Mouse (Mus musculus): Measurements from ENCODE around the gene Srl. TPM values are rescaled to one million over a fixed set of nuclear protein-coding genes. Genes with fewer than 3 reads are reported as not detected.

Srl gene
- polyA plus RNA-seq, 1 experiment, result 10.0 TPM

- TF ChIP-seq POLR2A (IDR thresholded peaks at IDR 0.05; ENCODE audit: borderline replicate concordance, insufficient read depth, low read length) (no peak), CTCF (IDR thresholded peaks at IDR 0.05; ENCODE audit: borderline replicate concordance, insufficient read depth, low read depth, low read length) (no peak)
- Histone ChIP-seq H3K27ac (ENCODE audit: insufficient read depth, low read length) (no peak overlapping the region), H3K27me3 (ENCODE audit: control insufficient read depth, insufficient read depth, low read length) (no peaks in the 10 kb centered on the region), H3K4me3 (replicated peaks; ENCODE audit: insufficient read depth, low read depth, low read length) (no peak overlapping the region), H3K4me1 (ENCODE audit: control insufficient read depth, insufficient read depth, low read length) (no peaks in the 10 kb centered on the region)
- DNase-seq, result peak in 1 of 2 experiments; percentile 8
- WGBS, result 50% methylated on average over 6 of the region's 6 CpGs
Measured at GRCm38 (mm10) chr16:4449418-4449817, 92.2 kb downstream of the Srl start.

GRCm38 (mm10) chr16:4448235-4448634, 93.4 kb downstream of the Srl start:
- no peak for DNase-seq
- WGBS, result 37% methylated on average over 9 of the region's 9 CpGs
- H3K4me3 ChIP-seq (replicated peaks; ENCODE audit: insufficient read depth, low read depth, low read length), result no peak overlapping the region
- H3K27ac ChIP-seq (ENCODE audit: insufficient read depth, low read length), result no peak overlapping the region
- no peaks in the 10 kb centered on the region for H3K4me1 ChIP-seq (ENCODE audit: control insufficient read depth, insufficient read depth, low read length)
- TF ChIP-seq CTCF (IDR thresholded peaks at IDR 0.05; ENCODE audit: borderline replicate concordance, insufficient read depth, low read depth, low read length) (no peak), POLR2A (IDR thresholded peaks at IDR 0.05; ENCODE audit: borderline replicate concordance, insufficient read depth, low read length) (no peak)
- H3K27me3 ChIP-seq (ENCODE audit: control insufficient read depth, insufficient read depth, low read length), result no peaks in the 10 kb centered on the region

GRCm38 (mm10) chr16:4446395-4446794, 95.2 kb downstream of the Srl start:
- WGBS, result 84% methylated on average over 4 of the region's 4 CpGs
- TF ChIP-seq CTCF (IDR thresholded peaks at IDR 0.05; ENCODE audit: borderline replicate concordance, insufficient read depth, low read depth, low read length) (no peak), POLR2A (IDR thresholded peaks at IDR 0.05; ENCODE audit: borderline replicate concordance, insufficient read depth, low read length) (no peak)
- H3K4me1 ChIP-seq (ENCODE audit: control insufficient read depth, insufficient read depth, low read length), result no peaks in the 10 kb centered on the region
- no peak for DNase-seq
- H3K27ac ChIP-seq (ENCODE audit: insufficient read depth, low read length), result no peak overlapping the region
- H3K27me3 ChIP-seq (ENCODE audit: control insufficient read depth, insufficient read depth, low read length), result no peaks in the 10 kb centered on the region
- H3K4me3 ChIP-seq (replicated peaks; ENCODE audit: insufficient read depth, low read depth, low read length), result no peak overlapping the region

- no peak overlapping the region for H3K27ac ChIP-seq (ENCODE audit: insufficient read depth, low read length)
- 79% methylated on average over 1 of the region's 1 CpGs for WGBS
Measured at GRCm38 (mm10) chr16:4444378-4444777, 97.2 kb downstream of the Srl start.

DNA sequence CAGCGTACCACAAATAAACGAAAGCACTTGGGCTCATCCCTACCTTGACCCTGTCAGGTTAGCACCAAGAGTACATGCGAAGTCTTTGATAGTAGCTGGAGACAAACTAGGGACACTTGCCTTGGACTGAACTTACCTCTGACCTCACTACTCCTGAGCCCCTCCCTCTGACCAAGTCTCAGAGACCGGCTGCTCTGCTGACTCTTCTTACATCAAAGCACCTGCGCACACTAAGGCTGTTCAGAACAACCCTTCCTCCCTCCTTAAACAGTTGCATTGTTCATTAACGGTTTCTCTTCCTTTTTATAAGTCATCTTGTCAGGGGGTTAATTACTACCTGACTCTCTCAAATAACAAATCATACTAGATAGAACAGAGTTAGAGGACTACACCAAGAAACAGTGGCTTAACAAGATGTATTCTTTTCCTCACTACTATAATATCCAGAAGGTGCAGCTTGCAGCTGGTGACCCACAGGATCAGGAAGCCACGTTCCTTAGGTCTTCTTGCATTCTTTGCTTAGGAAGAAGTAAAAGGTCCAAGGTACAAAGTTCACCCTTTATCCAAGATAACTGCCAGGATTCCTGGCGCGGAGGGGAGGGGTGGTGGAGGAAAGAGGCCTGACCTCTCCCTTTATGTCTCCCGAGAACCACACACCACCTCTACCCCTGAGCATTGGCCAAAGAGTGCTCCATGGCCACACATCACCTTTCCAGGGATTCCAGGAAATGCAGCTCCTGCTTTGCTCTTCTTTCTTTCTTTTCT, 102.1 kb downstream of the Srl start:
- Histone ChIP-seq H3K27me3 (ENCODE audit: control insufficient read depth, insufficient read depth, low read length) (no peaks in the 10 kb centered on the region), H3K4me3 (replicated peaks; ENCODE audit: insufficient read depth, low read depth, low read length) (no peak overlapping the region), H3K4me1 (ENCODE audit: control insufficient read depth, insufficient read depth, low read length) (no peaks in the 10 kb centered on the region), H3K27ac (ENCODE audit: insufficient read depth, low read length) (no peak overlapping the region)
- no peak for TF ChIP-seq CTCF (IDR thresholded peaks at IDR 0.05; ENCODE audit: borderline replicate concordance, insufficient read depth, low read depth, low read length)
- no peak for TF ChIP-seq POLR2A (IDR thresholded peaks at IDR 0.05; ENCODE audit: borderline replicate concordance, insufficient read depth, low read length)
- 82% methylated on average over 10 of the region's 10 CpGs for WGBS
- DNase-seq, result no peak

More at GRCm38 (mm10) chr16:4444378-4444777, 97.2 kb downstream of the Srl start:
- DNase-seq, result no peak
- H3K4me1 ChIP-seq (ENCODE audit: control insufficient read depth, insufficient read depth, low read length), result no peaks in the 10 kb centered on the region
- no peak overlapping the region for H3K4me3 ChIP-seq (replicated peaks; ENCODE audit: insufficient read depth, low read depth, low read length)
- H3K27me3 ChIP-seq (ENCODE audit: control insufficient read depth, insufficient read depth, low read length), result no peaks in the 10 kb centered on the region
- no peak for TF ChIP-seq CTCF (IDR thresholded peaks at IDR 0.05; ENCODE audit: borderline replicate concordance, insufficient read depth, low read depth, low read length)
- no peak for TF ChIP-seq POLR2A (IDR thresholded peaks at IDR 0.05; ENCODE audit: borderline replicate concordance, insufficient read depth, low read length)

GRCm38 (mm10) chr16:4436738-4437137, 104.9 kb downstream of the Srl start:
- 88% methylated on average over 4 of the region's 4 CpGs for WGBS
- H3K27ac ChIP-seq (ENCODE audit: insufficient read depth, low read length), result no peak overlapping the region
- DNase-seq, result no peak
- no peak overlapping the region for H3K4me3 ChIP-seq (replicated peaks; ENCODE audit: insufficient read depth, low read depth, low read length)
- no peaks in the 10 kb centered on the region for H3K27me3 ChIP-seq (ENCODE audit: control insufficient read depth, insufficient read depth, low read length)
- TF ChIP-seq POLR2A (IDR thresholded peaks at IDR 0.05; ENCODE audit: borderline replicate concordance, insufficient read depth, low read length) (no peak), CTCF (IDR thresholded peaks at IDR 0.05; ENCODE audit: borderline replicate concordance, insufficient read depth, low read depth, low read length) (no peak)
- H3K4me1 ChIP-seq (ENCODE audit: control insufficient read depth, insufficient read depth, low read length), result no peaks in the 10 kb centered on the region

DNA sequence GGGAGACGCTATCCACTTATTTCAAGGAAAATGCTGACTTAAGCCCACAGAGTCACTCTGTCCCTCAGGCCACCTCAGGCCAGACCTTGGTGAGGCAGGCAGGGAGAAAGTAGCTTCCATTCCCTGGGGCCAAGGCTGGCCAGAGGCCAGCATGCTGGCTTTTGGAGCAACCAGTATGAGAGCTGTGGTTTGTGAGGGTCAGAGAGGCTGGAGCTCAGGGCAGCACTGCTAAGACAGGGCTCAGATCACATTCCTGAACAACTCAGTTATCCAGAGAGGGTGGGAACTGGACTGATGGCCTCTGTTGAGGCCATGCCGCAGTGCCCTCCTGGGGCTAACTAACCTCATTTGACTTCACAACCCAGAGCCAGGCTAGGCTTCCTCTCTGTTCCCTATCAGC, 106.2 kb downstream of the Srl start:
- Histone ChIP-seq H3K27ac (ENCODE audit: insufficient read depth, low read length) (no peak overlapping the region), H3K27me3 (ENCODE audit: control insufficient read depth, insufficient read depth, low read length) (no peaks in the 10 kb centered on the region), H3K4me3 (replicated peaks; ENCODE audit: insufficient read depth, low read depth, low read length) (no peak overlapping the region), H3K4me1 (ENCODE audit: control insufficient read depth, insufficient read depth, low read length) (no peaks in the 10 kb centered on the region)
- WGBS, result 93% methylated on average over 2 of the region's 2 CpGs
- TF ChIP-seq CTCF (IDR thresholded peaks at IDR 0.05; ENCODE audit: borderline replicate concordance, insufficient read depth, low read depth, low read length), result no peak
- no peak for TF ChIP-seq POLR2A (IDR thresholded peaks at IDR 0.05; ENCODE audit: borderline replicate concordance, insufficient read depth, low read length)
- DNase-seq, result no peak

- WGBS, result 45% methylated on average over 4 of the region's 4 CpGs
- no peak overlapping the region for H3K27ac ChIP-seq (ENCODE audit: insufficient read depth, low read length)
- no peaks in the 10 kb centered on the region; the same call in 1 of the 2 replicates for H3K27me3 ChIP-seq (ENCODE audit: control insufficient read depth, insufficient read depth, low read length)
- H3K4me3 ChIP-seq (replicated peaks; ENCODE audit: insufficient read depth, low read depth, low read length), result no peak overlapping the region
- no peaks in the 10 kb centered on the region for H3K4me1 ChIP-seq (ENCODE audit: control insufficient read depth, insufficient read depth, low read length)
- DNase-seq, result no peak
- TF ChIP-seq CTCF (IDR thresholded peaks at IDR 0.05; ENCODE audit: borderline replicate concordance, insufficient read depth, low read depth, low read length) (no peak), POLR2A (IDR thresholded peaks at IDR 0.05; ENCODE audit: borderline replicate concordance, insufficient read depth, low read length) (no peak)
Measured at GRCm38 (mm10) chr16:4431841-4432240, 109.8 kb downstream of the Srl start.

Measured in cerebellum, adult 2 months (tissue).